Mouse (Mus musculus): ENCODE results near the gene Slc26a10.

DNA sequence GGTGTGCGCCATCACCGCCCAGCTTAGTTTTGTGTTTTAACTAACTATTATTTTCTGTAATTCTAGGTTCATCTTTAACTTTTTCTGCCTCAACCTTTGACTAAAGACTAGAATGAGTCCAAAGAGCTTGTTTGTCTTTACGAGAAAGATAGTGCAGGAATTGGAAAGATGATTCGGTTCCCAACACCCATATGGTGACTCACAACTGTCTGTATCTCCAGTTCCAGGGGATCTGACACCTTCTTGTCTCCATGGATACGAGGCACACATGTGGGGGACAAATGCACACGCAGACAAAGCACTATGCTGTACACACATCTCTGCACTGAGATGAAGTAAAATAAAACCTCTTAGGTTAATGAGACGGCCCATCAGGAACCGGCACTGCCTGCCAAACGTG is 20.4 kb downstream of the Slc26a10 start:
- TF ChIP-seq POLR2A (IDR thresholded peaks at IDR 0.05; ENCODE audit: low read depth, low read length) (no peak), CTCF (IDR thresholded peaks at IDR 0.05; ENCODE audit: extremely low read depth, insufficient read depth, insufficient read length, insufficient replicate concordance) (no peak)
